Mouse (Mus musculus) spleen, adult 2 months (tissue): ENCODE results near the gene Ssr4. TPM values are rescaled to one million over a fixed set of nuclear protein-coding genes. Genes with fewer than 3 reads are reported as not detected.
A peak's percentile ranks its signal among the peaks of the same experiment; 100 is the strongest.

Experiments used
- DNase-seq, 2 experiments: peaks; one replicate each; pipeline versions ENCODE4 v3.0.0 to v3.0.0-alpha.2; 2012 to 2021; ENCODE audit warnings: low spot score in 2 of 2, low read depth in 1 of 2
- H3K27ac ChIP-seq: fragments of 200-500 bp; 2 replicates; pipeline ENCODE4 v1.5.1; 2012; ENCODE audit warnings: low read length, inconsistent platforms; ENCODE audit not compliant: insufficient read depth
- H3K27me3 ChIP-seq: fragments of 200-500 bp; 2 replicates; pipeline ENCODE4 v1.6.1; 2012; ENCODE audit warnings: mild to moderate bottlenecking, moderate library complexity, low read length, inconsistent platforms; ENCODE audit not compliant: control insufficient read depth, insufficient read depth
- H3K36me3 ChIP-seq: fragments of 200-500 bp; 2 replicates; pipeline ENCODE4 v1.6.1; 2012; ENCODE audit warnings: mild to moderate bottlenecking, low read length, inconsistent platforms; ENCODE audit not compliant: control insufficient read depth, insufficient read depth
- H3K4me1 ChIP-seq: fragments of 200-500 bp; 2 replicates; pipeline ENCODE4 v1.6.1; 2011; ENCODE audit warnings: inconsistent platforms; ENCODE audit not compliant: control insufficient read depth, insufficient read depth, insufficient read length
- H3K4me3 ChIP-seq: fragments of 200-500 bp; 2 replicates; pipeline ENCODE4 v1.5.1; 2011; ENCODE audit warnings: mild to moderate bottlenecking, inconsistent platforms; ENCODE audit not compliant: insufficient read depth, insufficient read length; ENCODE audit errors: extremely low read depth
- CTCF ChIP-seq: fragments of 200-500 bp; IDR thresholded peaks from 2 replicates; pipeline ENCODE4 v1.5.1; 2011; ENCODE audit warnings: mild to moderate bottlenecking, inconsistent platforms; ENCODE audit not compliant: insufficient read depth, insufficient read length, insufficient replicate concordance; ENCODE audit errors: extremely low read depth
- POLR2A ChIP-seq: fragments of 200-500 bp; IDR thresholded peaks from 2 replicates; pipeline ENCODE4 v1.6.1; 2011; ENCODE audit warnings: low read depth, low read length, inconsistent platforms
- WGBS: fragments of 180-500 bp; shearing (Covaris S2); methylation state at CpG from one replicate; pipeline ENCODE4 v1.1.7; 2018; 5-methylcytosine and 5-hydroxymethylcytosine counted together
- polyA plus RNA-seq: library from polyadenylated mRNA; depleted of rRNA; stranded (reverse); fragments of >200 nt; gene quantifications from 2 replicates; pipeline ENCODE4 v1.2.3, GENCODE M21; 2012

The Ssr4 gene
- polyA plus RNA-seq, 1 experiment, result 138 TPM

GRCm38 (mm10) chrX:73756334-73757140 lies 30.3 kb upstream of the Ssr4 start, which contains the start of gene Plxnb3:
TSS of gene Plxnb3 (plus strand) at chrX:73757090.
- Histone ChIP-seq H3K36me3 (no peaks in the 10 kb centered on the region), H3K4me1 (no peaks in the 10 kb centered on the region; the same call in 1 of the 2 replicates), H3K27me3 (no peaks in the 10 kb centered on the region), H3K27ac (no peak within 1 kb of the TSS), H3K4me3 (no peak within 1 kb of the TSS)
- no peak for DNase-seq
- 86% methylated on average over 5 of the region's 5 CpGs for WGBS
- no peak for TF ChIP-seq POLR2A
- no peak for TF ChIP-seq CTCF

DNA sequence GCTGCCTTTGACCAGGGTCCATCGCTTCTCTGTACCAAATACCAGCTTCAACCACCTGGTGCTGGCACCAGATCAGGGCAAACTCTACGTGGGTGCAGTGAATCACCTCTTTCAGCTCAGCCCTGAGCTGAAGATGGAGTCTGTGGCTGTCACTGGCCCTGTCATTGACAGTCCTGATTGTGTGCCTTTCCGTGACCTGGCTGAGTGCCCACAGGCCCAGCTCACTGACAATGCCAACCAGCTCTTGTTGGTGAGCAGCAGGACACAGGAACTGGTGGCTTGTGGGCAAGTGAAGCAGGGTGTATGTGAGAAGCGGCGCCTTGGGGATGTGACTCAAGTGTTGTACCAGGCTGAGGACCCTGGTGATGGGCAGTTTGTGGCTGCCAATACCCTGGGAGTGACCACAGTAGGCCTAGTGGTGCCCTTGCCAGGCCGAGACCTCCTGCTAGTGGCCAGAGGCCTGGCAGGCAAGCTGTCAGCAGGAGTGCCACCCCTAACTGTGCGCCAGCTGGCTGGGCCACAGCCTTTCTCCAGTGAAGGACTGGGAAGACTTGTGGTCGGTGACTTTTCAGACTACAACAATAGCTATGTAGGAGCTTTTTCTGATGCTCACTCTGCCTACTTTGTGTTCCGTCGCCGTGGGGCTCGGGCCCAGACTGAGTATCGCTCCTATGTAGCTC lies 28.1 kb upstream of the Ssr4 start:
- H3K27me3 ChIP-seq, result no peaks in the 10 kb centered on the region
- DNase-seq, result no peak
- H3K27ac ChIP-seq, result no peak overlapping the region
- WGBS, result 83% methylated on average over 13 of the region's 13 CpGs
- H3K36me3 ChIP-seq, result no peaks in the 10 kb centered on the region
- TF ChIP-seq CTCF, result no peak
- no peak for TF ChIP-seq POLR2A
- no peak overlapping the region for H3K4me3 ChIP-seq
- no peaks in the 10 kb centered on the region; the same call in 1 of the 2 replicates for H3K4me1 ChIP-seq

DNA sequence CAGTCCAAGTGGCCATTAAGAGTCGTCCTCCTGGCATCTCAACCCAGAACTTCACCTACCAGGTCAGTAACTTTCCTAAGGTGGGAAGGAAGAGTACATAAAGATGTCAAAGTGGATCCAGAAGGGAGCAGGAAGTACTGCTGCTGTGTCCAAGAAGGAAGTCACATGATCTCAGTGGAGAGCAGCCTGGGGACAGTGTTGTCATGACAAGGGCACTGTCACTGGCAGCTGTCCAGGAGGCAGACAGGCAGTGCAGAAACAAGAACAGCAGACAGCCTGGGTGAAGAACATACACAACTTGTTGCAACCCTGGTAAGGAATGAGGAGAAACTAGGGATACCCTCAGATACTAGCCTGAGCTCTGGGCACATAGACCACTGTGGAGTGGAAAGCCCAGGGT lies 21.5 kb upstream of the Ssr4 start:
- no peak for DNase-seq
- H3K27ac ChIP-seq, result peak overlapping the region; percentile 62
- H3K27me3 ChIP-seq, result no peaks in the 10 kb centered on the region
- no peak overlapping the region for H3K4me3 ChIP-seq
- H3K36me3 ChIP-seq, result no peaks in the 10 kb centered on the region
- H3K4me1 ChIP-seq, result peaks cover 3% of the 10 kb centered on the region; the same call in 1 of the 2 replicates
- WGBS, result 54% methylated on average over 1 of the region's 1 CpGs
- TF ChIP-seq POLR2A (no peak), CTCF (no peak)

DNA sequence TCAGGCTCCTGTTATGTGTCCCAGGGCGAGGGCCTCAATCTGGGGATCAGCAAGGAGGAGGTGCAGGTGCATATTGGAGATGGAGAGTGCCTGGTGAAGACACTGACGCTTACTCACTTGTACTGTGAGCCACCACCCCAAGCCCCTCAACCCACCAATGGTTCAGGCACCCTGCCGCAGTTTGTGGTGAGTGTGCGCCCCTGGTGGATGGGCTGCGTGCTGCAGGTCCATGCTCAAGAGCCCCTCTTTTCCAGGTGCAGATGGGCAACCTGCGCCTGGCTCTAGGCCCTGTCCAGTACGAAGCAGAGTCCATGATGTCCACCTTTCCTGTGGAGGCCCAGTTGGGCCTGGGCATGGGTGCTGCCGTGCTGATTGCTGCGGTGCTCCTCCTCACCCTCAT lies 19.6 kb upstream of the Ssr4 start:
- WGBS, result 75% methylated on average over 9 of the region's 9 CpGs
- DNase-seq, result no peak
- H3K27ac ChIP-seq, result no peak overlapping the region
- no peak for TF ChIP-seq POLR2A
- TF ChIP-seq CTCF, result 0 out of 2 replicates have a peak, but pooled peaks have one; percentile 16
- H3K36me3 ChIP-seq, result no peaks in the 10 kb centered on the region
- no peaks in the 10 kb centered on the region for H3K27me3 ChIP-seq
- no peak overlapping the region for H3K4me3 ChIP-seq
- H3K4me1 ChIP-seq, result peaks cover 3% of the 10 kb centered on the region; the same call in 1 of the 2 replicates

- DNase-seq, result peak in 1 of 2 experiments; percentile 62
- WGBS, result 32% methylated on average over 9 of the region's 9 CpGs
- Histone ChIP-seq H3K36me3 (peaks cover 9% of the 10 kb centered on the region), H3K4me3 (peak within 1 kb of the TSS; percentile 52), H3K4me1 (peaks cover 7% of the 10 kb centered on the region; the same call in 1 of the 2 replicates), H3K27me3 (no peaks in the 10 kb centered on the region), H3K27ac (peak within 1 kb of the TSS; percentile 70)
- TF ChIP-seq CTCF (no peak), POLR2A (0 out of 2 replicates have a peak, but pooled peaks have one; percentile 11)
Observed at GRCm38 (mm10) chrX:73774168-73774760, 12.6 kb upstream of the Ssr4 start, which contains the start of gene Srpk3. TSS of gene Srpk3 (plus strand) at chrX:73774405.

GRCm38 (mm10) chrX:73774802-73775483 lies 11.9 kb upstream of the Ssr4 start:
- no peak for DNase-seq
- no peak for TF ChIP-seq POLR2A
- no peak for TF ChIP-seq CTCF
- Histone ChIP-seq H3K27me3 (no peaks in the 10 kb centered on the region), H3K36me3 (peaks cover 13% of the 10 kb centered on the region), H3K4me1 (peaks cover 7% of the 10 kb centered on the region; the same call in 1 of the 2 replicates), H3K4me3 (peak overlapping the region; percentile 52; the same call in 1 of the 2 replicates), H3K27ac (peak overlapping the region; percentile 70)
- WGBS, result 68% methylated on average over 10 of the region's 10 CpGs
